Mouse (Mus musculus) NIH3T3 (cell line): ENCODE measurements around the gene Tut1.
"Not testable (repeated sequence)": the region's sequence is repeated elsewhere in the genome, so short reads cannot be mapped to it uniquely, and the experiment has no call there.

Experiments used
- DNase-seq: peaks from one replicate; pipeline ENCODE4 v3.0.0-alpha.2; 2012; ENCODE audit warnings: low read depth

Tut1 gene

DNA sequence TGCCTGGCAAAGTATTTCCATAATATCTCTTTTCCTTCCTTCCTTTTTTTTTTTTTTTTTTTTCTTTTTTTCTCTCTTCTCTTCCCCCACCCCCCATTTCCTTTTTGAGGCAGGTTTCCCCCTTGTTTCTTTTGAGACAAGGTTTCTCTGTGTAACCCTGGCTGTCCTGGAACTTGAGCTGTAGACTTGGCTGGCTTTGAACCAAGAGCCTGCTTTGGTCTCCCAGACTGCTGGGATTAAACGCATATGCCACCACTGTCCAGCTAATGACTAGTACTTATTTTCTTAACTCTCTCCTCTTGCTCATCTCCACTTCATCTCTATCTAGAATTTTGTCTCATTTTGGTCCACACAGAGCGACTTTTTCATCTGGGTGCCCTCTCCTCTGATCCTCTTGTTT is 10.6 kb upstream of the Tut1 start:
- peak; percentile 50 for DNase-seq

DNA sequence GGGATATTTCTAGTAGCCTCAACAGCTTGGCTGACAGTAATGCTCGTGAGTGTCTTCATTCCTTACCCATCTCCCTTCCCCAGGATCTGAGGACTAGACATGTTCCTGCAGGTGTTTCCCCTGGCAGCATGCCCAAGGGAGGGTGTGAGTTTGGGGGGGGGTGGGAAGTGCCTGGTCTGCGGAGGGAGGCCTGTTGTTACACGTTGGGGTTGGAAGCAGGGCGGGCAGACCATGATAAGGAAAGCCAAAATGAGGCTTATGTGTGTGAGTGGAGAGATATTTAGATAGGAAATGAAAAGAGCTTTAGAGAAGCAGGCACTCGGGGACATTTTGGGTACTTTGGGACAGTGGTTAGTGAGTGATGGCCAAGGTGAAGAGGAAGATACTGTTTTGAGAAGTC is 9.6 kb upstream of the Tut1 start:
- DNase-seq, result no peak

GRCm38 (mm10) chr19:8944750-8945149 is 8.9 kb upstream of the Tut1 start:
- peak; percentile 75 for DNase-seq

- DNase-seq, result peak; percentile 50
Observed at GRCm38 (mm10) chr19:8945251-8945650, 8.4 kb upstream of the Tut1 start.

DNA sequence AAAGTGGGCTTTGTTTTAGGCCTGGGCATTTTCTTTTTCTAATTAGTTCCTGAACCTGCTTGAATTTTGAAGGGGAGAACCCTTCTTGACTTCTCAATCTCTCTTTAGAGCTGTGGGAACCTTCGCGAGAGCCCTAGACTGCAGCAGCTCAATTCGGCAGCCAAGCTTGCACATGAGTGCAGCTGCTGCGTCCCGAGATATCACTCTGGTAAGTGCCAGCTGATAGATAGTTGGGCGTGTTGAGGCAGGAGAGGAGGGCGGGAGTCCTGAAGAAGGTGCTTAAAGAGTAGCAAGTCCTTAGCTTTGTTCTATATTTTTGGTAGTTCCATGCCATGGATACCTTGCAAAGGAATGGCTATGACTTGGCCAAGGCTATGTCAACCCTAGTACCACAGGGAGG is 6.7 kb upstream of the Tut1 start:
- no peak for DNase-seq

DNA sequence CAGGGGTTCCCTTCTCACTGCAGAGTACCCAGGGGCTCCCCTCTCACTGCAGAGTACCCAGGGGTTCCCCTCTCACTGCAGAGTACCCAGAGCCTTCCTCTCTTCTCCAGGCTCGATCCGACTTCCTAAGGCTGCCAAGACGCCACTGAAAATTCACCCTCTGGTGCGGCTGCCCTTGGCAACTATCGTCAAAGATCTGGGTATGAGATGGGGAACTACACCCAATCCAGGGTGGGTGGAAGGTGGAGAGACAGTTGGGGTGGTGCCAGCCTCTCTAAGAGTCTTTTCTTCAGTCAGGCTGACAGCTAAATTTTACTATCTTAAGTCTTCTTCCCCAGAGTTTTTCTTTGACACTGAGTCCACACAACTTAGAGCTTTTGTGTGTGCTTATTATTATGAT is 3.5 kb upstream of the Tut1 start:
- no peak for DNase-seq

GRCm38 (mm10) chr19:8952241-8952640 is 1.4 kb upstream of the Tut1 start:
- DNase-seq, result no peak

DNA sequence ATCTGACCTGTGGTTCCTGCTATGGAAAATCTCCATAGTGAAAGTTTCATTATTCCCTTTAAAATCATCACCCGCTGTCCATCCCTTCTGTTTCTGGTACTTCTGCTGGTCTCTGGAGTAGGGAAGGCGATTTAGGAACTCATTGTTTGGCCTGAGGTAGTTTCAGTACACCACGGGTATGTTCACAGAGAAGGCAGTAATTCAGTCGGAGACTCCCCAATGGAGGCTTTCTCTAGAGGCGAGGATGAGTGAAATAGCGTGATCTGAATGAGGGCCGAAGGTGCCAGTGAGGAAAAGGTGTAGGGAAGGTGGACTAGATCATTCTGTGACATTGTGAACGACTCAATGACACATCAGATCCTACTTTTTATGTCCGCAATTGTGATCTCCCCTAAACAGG is 524 bp downstream of the Tut1 start:
- DNase-seq, result no peak

DNA sequence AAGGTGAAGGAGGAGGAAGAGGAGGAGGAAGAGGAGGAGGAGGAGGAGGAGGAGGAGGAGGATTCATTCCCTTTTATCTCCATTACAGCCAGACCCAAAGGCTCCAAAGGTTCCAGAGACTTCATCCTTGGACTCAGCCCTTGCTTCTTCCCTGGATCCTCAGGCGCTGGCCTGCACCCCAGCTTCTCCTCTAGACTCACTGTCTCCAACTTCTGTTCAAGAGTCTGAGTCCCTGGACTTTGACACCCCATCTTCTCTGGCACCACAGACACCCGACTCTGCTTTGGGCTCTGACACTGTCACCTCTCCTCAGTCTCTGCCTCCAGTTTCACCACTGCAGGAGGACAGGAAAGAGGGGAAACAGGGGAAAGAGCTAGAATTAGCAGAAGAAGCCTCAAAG is 8.6 kb downstream of the Tut1 start:
- DNase-seq, result no peak

- DNase-seq, result no peak
Observed at GRCm38 (mm10) chr19:8965075-8965474, 11.4 kb downstream of the Tut1 start.

DNA sequence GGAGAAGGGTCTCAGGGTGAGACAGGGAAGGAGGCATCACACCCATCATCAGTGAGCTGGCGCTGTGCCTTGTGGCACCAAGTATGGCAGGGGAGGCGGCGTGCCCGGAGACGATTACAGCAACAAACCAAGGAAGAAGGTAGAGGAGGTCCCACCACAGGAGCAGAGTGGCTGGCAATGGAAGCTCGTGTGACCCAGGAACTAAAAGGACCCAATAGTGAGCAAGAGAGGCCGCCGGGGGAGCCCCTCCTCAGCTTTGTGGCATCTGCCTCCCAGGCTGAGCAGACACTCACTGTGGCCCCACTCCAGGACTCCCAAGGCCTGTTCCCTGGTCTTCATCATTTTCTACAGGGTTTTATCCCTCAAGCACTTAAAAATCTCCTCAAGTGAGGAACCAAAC is 12.1 kb downstream of the Tut1 start:
- peak; percentile 65 for DNase-seq

- DNase-seq, result no peak
Observed at GRCm38 (mm10) chr19:8966198-8966589, 12.5 kb downstream of the Tut1 start.

DNA sequence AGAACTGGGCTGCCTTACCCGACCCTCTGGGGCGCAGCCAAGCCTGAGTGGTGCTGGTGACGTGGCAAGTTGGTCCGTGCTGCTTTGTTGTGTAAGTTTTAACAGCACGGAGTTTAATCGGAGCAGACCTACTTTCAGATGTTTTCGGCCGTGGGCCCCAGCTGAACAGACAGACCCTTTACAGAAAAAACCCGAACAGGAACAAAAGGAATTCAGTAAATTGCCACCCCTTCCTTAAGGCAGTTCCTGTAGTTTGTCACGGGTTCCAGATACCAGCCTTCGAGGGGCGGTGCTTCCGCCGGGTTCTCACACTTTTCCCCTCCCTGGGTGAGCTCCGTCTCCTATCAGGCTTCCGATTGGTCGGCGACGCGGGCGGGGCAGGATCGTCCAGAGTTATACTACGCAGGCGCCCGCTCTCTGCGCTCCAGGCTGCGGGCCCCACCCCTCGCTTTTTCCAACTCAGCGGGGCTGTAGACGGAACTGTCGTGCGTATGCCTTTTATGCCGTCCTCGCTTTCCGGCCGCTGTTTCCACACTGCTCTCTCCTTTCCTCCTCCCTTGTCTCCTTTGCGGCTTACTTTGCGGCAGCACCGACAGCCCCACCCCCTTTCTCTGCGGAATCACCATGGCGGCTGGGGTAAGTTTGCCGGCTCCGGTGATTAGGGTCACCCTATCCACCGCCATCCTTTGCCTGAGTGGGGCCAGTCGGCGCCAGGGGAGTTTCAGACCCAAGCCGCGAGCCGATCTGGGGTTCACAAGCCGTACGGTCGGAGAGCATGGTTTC is 13.1 kb downstream of the Tut1 start, which contains the start of gene Eef1g:
Eef1g (plus strand) TSS at position 452 of the 783 bp plus-strand sequence.
- peak; percentile 100 for DNase-seq

- DNase-seq, result no peak
Observed at GRCm38 (mm10) chr19:8967373-8967743, 13.7 kb downstream of the Tut1 start.

DNA sequence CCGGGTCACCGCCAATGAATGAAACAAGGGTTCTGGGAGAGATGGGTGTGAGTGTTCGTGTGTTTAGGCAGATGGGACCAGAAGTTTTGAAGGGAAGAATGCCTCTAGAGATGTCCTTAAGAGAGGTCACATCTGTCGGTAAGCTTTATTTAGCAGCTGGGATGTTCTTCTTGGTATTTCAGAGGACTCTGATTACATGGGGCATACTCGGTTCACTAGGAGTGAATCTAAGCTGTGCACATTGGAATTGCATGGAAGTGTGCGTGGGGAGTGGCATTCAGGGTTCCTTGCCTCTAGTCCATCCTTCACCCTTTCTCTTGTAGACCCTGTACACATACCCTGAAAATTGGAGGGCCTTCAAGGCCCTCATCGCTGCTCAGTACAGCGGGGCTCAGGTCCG is 14.2 kb downstream of the Tut1 start:
- no peak for DNase-seq

GRCm38 (mm10) chr19:8972491-8972890 is 18.8 kb downstream of the Tut1 start:
- not testable (repeated sequence) for DNase-seq

- no peak for DNase-seq
Observed at GRCm38 (mm10) chr19:8974638-8975037, 21.0 kb downstream of the Tut1 start.

DNA sequence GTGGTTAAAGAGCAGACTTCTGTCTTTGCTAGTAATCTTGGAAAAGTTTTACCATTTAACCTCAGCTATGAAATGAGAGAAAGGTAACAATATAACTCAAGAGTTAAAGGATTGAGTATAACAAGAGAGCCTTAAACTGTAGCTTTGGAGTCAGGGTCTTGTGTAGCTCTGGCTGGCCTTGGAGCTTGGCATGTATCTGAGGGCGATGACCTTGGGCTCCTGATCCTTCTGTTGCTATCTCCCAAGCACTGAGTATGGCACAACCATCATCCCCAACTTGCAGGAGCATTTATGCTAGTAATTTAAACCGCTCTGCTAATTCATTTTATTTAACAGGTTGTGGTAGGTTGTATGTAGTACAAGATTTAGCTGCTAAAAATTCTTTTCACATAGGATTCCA is 21.8 kb downstream of the Tut1 start:
- DNase-seq, result no peak

GRCm38 (mm10) chr19:8976535-8976934 is 22.9 kb downstream of the Tut1 start:
- DNase-seq, result peak; percentile 94

GRCm38 (mm10) chr19:8980771-8981170 is 27.1 kb downstream of the Tut1 start:
- peak; percentile 91 for DNase-seq

- peak; percentile 57 for DNase-seq
Observed at GRCm38 (mm10) chr19:8981450-8982168, 28.0 kb downstream of the Tut1 start.

DNA sequence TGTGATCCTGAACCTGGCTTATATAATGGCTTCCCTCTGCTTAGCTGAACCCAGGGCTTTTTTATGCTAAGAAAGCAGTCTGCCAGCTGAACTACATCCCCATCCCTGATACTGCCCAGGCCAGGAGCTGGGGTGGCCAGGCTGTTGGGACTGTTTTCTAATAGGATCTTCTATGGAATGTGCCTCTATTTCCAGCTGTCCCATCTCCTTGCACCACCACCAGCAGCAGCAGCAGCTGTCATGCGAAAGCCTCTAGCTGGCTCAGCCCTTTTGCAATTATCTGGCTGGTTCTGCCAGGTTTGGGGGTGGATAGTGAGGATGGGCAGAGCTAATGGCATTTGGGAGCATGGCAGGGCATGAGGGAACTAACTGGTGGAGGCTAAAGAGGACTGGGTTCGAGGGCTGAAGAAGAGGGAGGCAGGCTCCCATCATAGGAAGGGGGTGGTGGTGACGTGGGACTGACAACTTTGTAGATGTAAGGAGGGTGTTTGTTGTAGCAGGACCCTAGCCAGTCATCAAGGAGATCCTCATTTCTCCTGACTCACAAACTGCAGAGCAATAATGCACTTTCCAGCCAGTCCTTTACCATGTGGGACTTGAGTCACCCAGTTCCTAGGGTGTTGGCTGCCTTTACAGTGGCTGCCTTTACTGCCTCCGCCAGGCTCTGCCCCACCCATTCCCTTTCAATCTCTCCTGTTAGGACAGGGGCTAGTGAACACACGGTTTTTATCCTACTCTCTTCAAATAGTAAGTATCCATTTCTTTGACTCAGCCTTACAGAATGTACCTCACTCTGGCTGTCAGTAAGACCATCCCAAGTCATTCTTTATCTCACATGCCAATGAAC is 28.9 kb downstream of the Tut1 start:
- DNase-seq, result peak; percentile 84
